Mouse (Mus musculus) limb, embryonic 14.5 days (tissue): Measurements from ENCODE around the gene Aldh3a1. TPM values are rescaled to one million over a fixed set of nuclear protein-coding genes. Genes with fewer than 3 reads are reported as not detected.

ENCODE experiments used
- ATAC-seq: fragments of 200-750 bp; cut with Nextera tagmentation; 2 replicates; pipeline ENCODE4 v1.8.0; 2017; ENCODE audit warnings: low read depth, moderate number of reproducible peaks, moderate TSS enrichment; ENCODE audit not compliant: low FRiP score
- DNase-seq: peaks from one replicate; pipeline ENCODE4 v3.0.0-alpha.2; 2015; ENCODE audit warnings: low spot score
- H3K27ac ChIP-seq: fragments of 300-500 bp; sonication (generic); replicated peaks from 2 replicates; pipeline ENCODE4 v1.5.1; 2014; ENCODE audit warnings: low read depth, mild to moderate bottlenecking, low read length, moderate library complexity, mixed read lengths
- H3K27me3 ChIP-seq: fragments of 300-500 bp; sonication (generic); 2 replicates; pipeline ENCODE4 v1.6.1; 2014; ENCODE audit warnings: low read length, mixed read lengths; ENCODE audit not compliant: control insufficient read depth, insufficient read depth
- H3K36me3 ChIP-seq: fragments of 300-500 bp; sonication (generic); 2 replicates; pipeline ENCODE4 v1.6.1; 2014; ENCODE audit warnings: mild to moderate bottlenecking, low read length, moderate library complexity, mixed read lengths; ENCODE audit not compliant: control insufficient read depth, insufficient read depth
- H3K4me1 ChIP-seq: fragments of 300-500 bp; sonication (generic); 2 replicates; pipeline ENCODE4 v1.6.1; 2014; ENCODE audit warnings: antibody characterized with exemption, low read length, mixed read lengths; ENCODE audit not compliant: control insufficient read depth, insufficient read depth
- H3K4me2 ChIP-seq: fragments of 300-500 bp; sonication (generic); replicated peaks from 2 replicates; pipeline ENCODE4 v1.6.1; 2014; ENCODE audit warnings: low read depth, mild to moderate bottlenecking, low read length, moderate library complexity; ENCODE audit not compliant: severe bottlenecking
- H3K4me3 ChIP-seq: fragments of 300-500 bp; sonication (generic); replicated peaks from 2 replicates; pipeline ENCODE4 v1.5.1; 2014; ENCODE audit warnings: low read length
- H3K9ac ChIP-seq: fragments of 300-500 bp; sonication (generic); 2 replicates; pipeline ENCODE4 v1.6.1; 2014; ENCODE audit warnings: mild to moderate bottlenecking, low read depth, low read length, moderate library complexity; ENCODE audit not compliant: severe bottlenecking
- H3K9me3 ChIP-seq: fragments of 300-500 bp; sonication (generic); 2 replicates; pipeline ENCODE4 v1.6.1; 2016; ENCODE audit warnings: low read length; ENCODE audit not compliant: control insufficient read depth
- POLR2A ChIP-seq: fragments of 200-500 bp; IDR thresholded peaks from 2 replicates; pipeline ENCODE4 v1.8.0; 2012; ENCODE audit warnings: inconsistent platforms, mild to moderate bottlenecking, moderate library complexity, borderline replicate concordance; ENCODE audit not compliant: insufficient read depth, insufficient read length; ENCODE audit errors: extremely low read depth
- WGBS: fragments of 180-500 bp; shearing (Covaris S2); extraction: QIAGEN DNeasy Blood & Tissue Kit; methylation state at CpG from one replicate; pipeline ENCODE4 v1.1.7; 2014; 5-methylcytosine and 5-hydroxymethylcytosine counted together
- polyA plus RNA-seq, 2 experiments: library from polyadenylated mRNA; depleted of rRNA in 1 of 2; stranded (reverse) in 1 of 2; unstranded in 1 of 2; fragments of >200 nt; fragmentation: Nextera tagmentation in 1 of 2; extraction: Ambion mirVana in 1 of 2; gene quantifications; 2 replicates each; pipeline versions ENCODE4 v1.2.1 to v1.2.3; 2012 to 2014

Gene Aldh3a1
- polyA plus RNA-seq, 2 experiments: 0.47 to 0.70 TPM

DNA sequence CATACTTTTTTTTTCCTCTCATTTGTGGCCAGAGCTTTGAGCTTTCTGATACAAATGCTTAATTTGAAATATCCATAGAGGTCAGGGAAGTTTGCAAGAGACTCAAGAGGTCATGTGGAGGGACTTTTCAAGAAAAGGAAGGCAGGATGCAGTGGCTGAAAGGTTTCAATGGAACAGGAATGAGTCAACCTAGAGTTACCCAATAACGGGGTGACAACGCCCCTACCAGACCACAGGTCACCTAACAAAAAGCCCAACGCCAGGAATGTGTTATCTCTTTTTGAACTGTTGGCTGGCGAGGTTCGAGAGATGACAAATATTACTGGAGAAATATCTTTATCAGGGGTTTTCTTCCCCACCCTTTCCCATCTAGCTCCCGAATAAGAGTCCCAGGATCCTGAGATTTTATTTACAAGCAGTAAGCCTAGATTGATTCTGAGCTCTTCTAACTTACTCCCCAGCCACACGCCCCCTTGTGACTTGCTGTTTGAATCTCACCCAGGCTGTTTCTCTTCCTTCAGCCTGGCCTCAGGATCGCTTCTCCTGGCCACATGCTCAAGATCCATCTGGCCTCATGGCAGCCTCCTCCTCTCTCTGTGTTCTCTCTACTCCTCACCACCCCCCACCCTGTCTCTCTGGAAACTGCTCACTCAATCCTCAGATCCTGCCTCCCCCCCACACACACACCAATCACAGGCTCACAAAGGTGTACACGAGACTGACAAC lies 13.0 kb downstream of the Aldh3a1 start:
- DNase-seq (no peak), ATAC-seq (no peak)
- no peaks in the 10 kb centered on the region for H3K36me3 ChIP-seq
- H3K4me1 ChIP-seq: no peaks in the 10 kb centered on the region
- no peak for TF ChIP-seq POLR2A
- H3K27ac ChIP-seq: no peak overlapping the region
- no peak overlapping the region for H3K9ac ChIP-seq
- H3K9me3 ChIP-seq: no peaks in the 10 kb centered on the region
- H3K27me3 ChIP-seq: no peaks in the 10 kb centered on the region
- WGBS: 67% methylated on average over 9 of the region's 9 CpGs
- no peak overlapping the region for H3K4me2 ChIP-seq
- no peak overlapping the region for H3K4me3 ChIP-seq

DNA sequence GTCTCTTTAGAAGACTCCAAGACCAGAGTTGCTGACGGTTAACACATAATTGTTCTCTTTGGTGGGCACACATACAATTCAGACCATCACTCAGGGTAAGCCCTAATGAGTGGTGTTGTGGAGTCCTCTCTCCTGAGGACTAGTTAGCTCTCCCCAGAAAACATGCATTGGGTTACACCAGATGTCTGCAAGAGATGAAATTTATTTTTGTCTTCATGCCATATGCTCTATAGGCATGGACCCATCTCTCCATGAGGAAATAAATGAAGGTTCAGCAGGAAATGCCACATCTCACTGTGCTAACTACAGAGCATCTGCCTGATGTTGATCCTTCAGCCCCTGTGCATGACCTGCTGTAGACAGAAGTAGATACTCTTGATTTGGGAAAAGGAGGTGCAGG lies 14.7 kb downstream of the Aldh3a1 start:
- no peak for ATAC-seq
- Histone ChIP-seq H3K4me1 (no peaks in the 10 kb centered on the region), H3K36me3 (no peaks in the 10 kb centered on the region), H3K27me3 (no peaks in the 10 kb centered on the region), H3K9me3 (no peaks in the 10 kb centered on the region), H3K4me3 (no peak overlapping the region), H3K27ac (no peak overlapping the region), H3K4me2 (no peak overlapping the region), H3K9ac (no peak overlapping the region)
- TF ChIP-seq POLR2A: no peak
- DNase-seq: no peak
- WGBS: 59% methylated on average over 1 of the region's 1 CpGs

DNA sequence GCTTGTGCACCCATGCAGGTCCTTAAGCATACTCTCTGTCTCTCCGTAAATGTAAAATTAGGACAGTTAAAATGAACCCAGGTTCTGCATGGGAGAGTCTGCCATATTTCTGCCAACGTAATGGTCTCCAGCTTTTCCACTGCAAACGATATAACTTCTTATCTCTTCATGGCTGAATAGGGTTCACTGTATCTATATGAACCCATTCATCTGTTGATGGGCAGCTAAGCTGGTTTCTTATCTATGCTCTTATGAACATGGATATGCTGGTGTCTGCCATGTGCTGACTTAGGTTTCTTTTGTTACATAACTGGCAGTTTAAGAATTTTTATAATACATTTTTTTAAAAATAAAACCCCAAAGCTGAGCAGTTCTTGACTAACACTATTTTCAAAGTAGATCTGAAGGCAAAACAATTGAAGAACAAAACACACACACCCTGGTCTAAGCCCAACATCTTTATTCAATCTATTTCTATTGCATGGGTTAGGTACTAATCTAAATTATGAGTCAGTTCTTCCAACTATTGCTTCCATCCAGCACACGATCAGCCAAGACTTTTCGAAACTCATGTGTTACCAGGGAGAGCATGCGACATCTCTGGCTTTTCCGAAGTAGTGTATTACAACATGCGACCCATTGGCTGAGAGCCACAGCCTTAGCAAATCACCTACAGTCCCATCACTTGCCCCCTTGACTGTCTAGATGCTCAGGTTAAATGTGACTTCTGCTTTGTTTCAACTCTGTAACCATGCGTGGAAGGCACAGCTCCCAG lies 15.8 kb downstream of the Aldh3a1 start:
- DNase-seq (no peak), ATAC-seq (no peak)
- Histone ChIP-seq H3K9ac (no peak overlapping the region), H3K27me3 (no peaks in the 10 kb centered on the region), H3K9me3 (no peaks in the 10 kb centered on the region), H3K4me3 (no peak overlapping the region), H3K4me1 (no peaks in the 10 kb centered on the region), H3K27ac (no peak overlapping the region), H3K36me3 (no peaks in the 10 kb centered on the region), H3K4me2 (no peak overlapping the region)
- 88% methylated on average over 9 of the region's 9 CpGs for WGBS
- TF ChIP-seq POLR2A: no peak

DNA sequence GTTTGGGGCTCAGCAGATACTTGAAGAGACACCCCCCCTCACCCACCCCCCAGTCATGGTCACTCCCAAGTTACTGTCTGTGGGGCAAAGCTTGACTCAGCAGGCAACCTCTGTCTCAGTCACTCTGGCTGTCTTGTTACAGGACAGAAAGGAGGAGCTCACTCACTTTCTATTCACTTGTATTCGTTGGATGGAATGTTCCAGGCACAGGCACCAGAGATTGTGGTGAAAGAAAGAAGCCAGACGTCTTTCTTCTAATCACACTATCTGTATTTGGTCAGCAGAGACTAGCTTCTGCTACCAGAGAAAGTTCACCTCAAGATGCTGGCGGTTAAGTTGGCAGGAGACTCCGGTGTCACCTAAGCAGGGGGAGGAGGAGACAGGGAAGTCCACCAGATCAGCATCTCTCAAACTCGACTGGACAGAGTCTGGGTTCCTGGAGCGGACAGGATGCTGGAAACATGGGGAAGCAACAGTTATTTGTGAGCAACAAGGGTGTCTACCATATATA lies 17.0 kb downstream of the Aldh3a1 start:
- H3K9me3 ChIP-seq: no peaks in the 10 kb centered on the region
- H3K4me1 ChIP-seq: no peaks in the 10 kb centered on the region
- DNase-seq: no peak
- no peaks in the 10 kb centered on the region for H3K27me3 ChIP-seq
- WGBS: 79% methylated on average over 6 of the region's 6 CpGs
- H3K4me2 ChIP-seq: no peak overlapping the region
- H3K4me3 ChIP-seq: no peak overlapping the region
- TF ChIP-seq POLR2A: no peak
- ATAC-seq: no peak
- H3K36me3 ChIP-seq: no peaks in the 10 kb centered on the region
- no peak overlapping the region for H3K9ac ChIP-seq
- no peak overlapping the region for H3K27ac ChIP-seq

DNA sequence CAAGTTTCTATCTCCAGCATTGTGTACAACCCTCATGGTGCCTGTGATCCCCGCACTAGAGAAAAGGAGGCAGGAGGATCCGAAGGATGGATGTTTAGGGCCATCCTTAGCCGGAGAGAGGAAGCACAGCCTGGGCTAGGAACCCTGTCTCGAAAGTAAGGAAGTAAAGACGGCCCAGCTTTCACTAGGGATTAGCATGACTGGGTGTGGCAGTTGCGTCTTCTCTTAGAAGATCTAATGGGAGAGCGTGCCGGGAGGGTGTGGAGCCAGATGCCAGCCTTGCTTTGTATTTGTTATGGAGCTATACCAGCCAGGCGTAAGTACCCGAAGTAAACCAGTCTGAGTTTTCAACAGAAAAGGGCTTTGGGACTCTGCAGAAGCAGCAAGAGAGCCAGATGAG lies 17.6 kb downstream of the Aldh3a1 start:
- WGBS: 90% methylated on average over 10 of the region's 10 CpGs
- no peak overlapping the region for H3K4me2 ChIP-seq
- no peaks in the 10 kb centered on the region for H3K4me1 ChIP-seq
- no peaks in the 10 kb centered on the region for H3K27me3 ChIP-seq
- H3K27ac ChIP-seq: no peak overlapping the region
- no peak for DNase-seq
- H3K9me3 ChIP-seq: no peaks in the 10 kb centered on the region
- TF ChIP-seq POLR2A: no peak
- no peak overlapping the region for H3K9ac ChIP-seq
- no peak for ATAC-seq
- H3K4me3 ChIP-seq: no peak overlapping the region
- H3K36me3 ChIP-seq: no peaks in the 10 kb centered on the region
